Mouse (Mus musculus) hindbrain, postnatal 0 days (tissue): ENCODE results near the gene Rnf225. TPM values are rescaled to one million over a fixed set of nuclear protein-coding genes. Genes with fewer than 3 reads are reported as not detected.
"Not testable (repeated sequence)": the region's sequence is repeated elsewhere in the genome, so short reads cannot be mapped to it uniquely, and the experiment has no call there.

Experiments used
- ATAC-seq: fragments of 200-750 bp; cut with Nextera tagmentation; 2 replicates; pipeline ENCODE4 v1.8.0; 2017; ENCODE audit warnings: mild to moderate bottlenecking, moderate TSS enrichment, moderate library complexity
- DNase-seq: peaks from one replicate; pipeline ENCODE4 v3.0.0-alpha.2; 2015; ENCODE audit warnings: low spot score
- H3K27ac ChIP-seq: fragments of 300-500 bp; sonication (generic); 2 replicates; pipeline ENCODE4 v1.5.1; 2014; ENCODE audit warnings: mild to moderate bottlenecking
- H3K27me3 ChIP-seq: fragments of 300-500 bp; sonication (generic); 2 replicates; pipeline ENCODE4 v1.6.1; 2014; ENCODE audit warnings: low read length, mixed read lengths; ENCODE audit not compliant: insufficient read depth
- H3K36me3 ChIP-seq: fragments of 300-500 bp; sonication (generic); 2 replicates; pipeline ENCODE4 v1.6.1; 2014; ENCODE audit warnings: low read length, mixed read lengths; ENCODE audit not compliant: insufficient read depth
- H3K4me1 ChIP-seq: fragments of 300-500 bp; sonication (generic); 2 replicates; pipeline ENCODE4 v1.6.1; 2014; ENCODE audit warnings: antibody characterized with exemption, low read length, mixed read lengths; ENCODE audit not compliant: insufficient read depth
- H3K4me2 ChIP-seq: fragments of 300-500 bp; sonication (generic); 2 replicates; pipeline ENCODE4 v1.6.1; 2014; ENCODE audit warnings: low read depth, mild to moderate bottlenecking, low read length, moderate library complexity, mixed read lengths
- H3K4me3 ChIP-seq: fragments of 300-500 bp; sonication (generic); 2 replicates; pipeline ENCODE4 v1.5.1; 2014; ENCODE audit warnings: low read length
- H3K9ac ChIP-seq: fragments of 300-500 bp; sonication (generic); replicated peaks from 2 replicates; pipeline ENCODE4 v1.6.1; 2014; ENCODE audit warnings: mild to moderate bottlenecking, low read length, moderate library complexity, mixed read lengths
- H3K9me3 ChIP-seq: fragments of 300-500 bp; sonication (generic); 2 replicates; pipeline ENCODE4 v1.6.1; 2016; ENCODE audit warnings: low read length, mixed read lengths
- CTCF ChIP-seq: IDR thresholded peaks from 2 replicates; pipeline ENCODE4 v1.5.1; 2016; ENCODE audit warnings: antibody characterized with exemption, control low read depth, low read depth
- WGBS: fragments of 180-500 bp; shearing (Covaris S2); extraction: QIAGEN DNeasy Blood & Tissue Kit; methylation state at CpG from one replicate; pipeline ENCODE4 v1.1.7; 2014; 5-methylcytosine and 5-hydroxymethylcytosine counted together
- polyA plus RNA-seq: library from polyadenylated mRNA; unstranded; fragments of >200 nt; fragmentation: Nextera tagmentation; extraction: Ambion mirVana; gene quantifications from 2 replicates; pipeline ENCODE4 v1.2.1, GENCODE M21; 2015
- total RNA-seq: library from RNA; depleted of rRNA; stranded (reverse); fragments of >200 nt; gene quantifications from 2 replicates; pipeline ENCODE4 v1.2.3, GENCODE M21; 2014; rRNA removed

Rnf225 gene
- total RNA-seq (2.5 and 3.0 TPM in 2 replicates), polyA plus RNA-seq (1.1 TPM in 2 replicates)

GRCm38 (mm10) chr7:12927191-12927680, at the start of gene Rnf225:
Rnf225 (plus strand) TSS chr7:12927416.
- Histone ChIP-seq H3K4me3 (peak within 1 kb of the TSS; percentile 31), H3K27ac (no peak within 1 kb of the TSS), H3K9me3 (no peaks in the 10 kb centered on the region), H3K27me3 (no peaks in the 10 kb centered on the region), H3K9ac (peak within 1 kb of the TSS; percentile 43), H3K36me3 (peaks cover 32% of the 10 kb centered on the region), H3K4me1 (peaks cover 12% of the 10 kb centered on the region), H3K4me2 (peak within 1 kb of the TSS; percentile 58)
- ATAC-seq: no peak
- DNase-seq: no peak
- TF ChIP-seq CTCF: no peak
- 30% methylated on average over 8 of the region's 8 CpGs for WGBS

GRCm38 (mm10) chr7:12880036-12880435, 47.2 kb upstream of the Rnf225 start:
- Histone ChIP-seq H3K4me3 (peak overlapping the region; percentile 74; the same call in 1 of the 2 replicates), H3K9ac (no peak overlapping the region; the same call in 1 of the 2 replicates), H3K27ac (no peak overlapping the region; the same call in 1 of the 2 replicates), H3K36me3 (no peaks in the 10 kb centered on the region), H3K4me2 (peak overlapping the region; percentile 88), H3K4me1 (no peaks in the 10 kb centered on the region), H3K9me3 (no peaks in the 10 kb centered on the region), H3K27me3 (no peaks in the 10 kb centered on the region)
- TF ChIP-seq CTCF: no peak
- ATAC-seq (no peak), DNase-seq (no peak)

- H3K27me3 ChIP-seq, H3K4me1 ChIP-seq, DNase-seq, H3K36me3 ChIP-seq, H3K9me3 ChIP-seq: not testable (repeated sequence)
- Histone ChIP-seq H3K9ac (peak overlapping the region; percentile 66; the same call in 1 of the 2 replicates), H3K4me3 (peak overlapping the region; percentile 74), H3K4me2 (peak overlapping the region; percentile 88), H3K27ac (peak overlapping the region; percentile 59; the same call in 1 of the 2 replicates)
- WGBS: 41% methylated on average over 8 of the region's 8 CpGs
- ATAC-seq: peak; percentile 30; the same call in 1 of the 2 replicates
These were observed 46.7 kb upstream of the Rnf225 start for GRCm38 (mm10) chr7:12880497-12880896.

- H3K9ac ChIP-seq: peak within 1 kb of the TSS; percentile 66
- 1% methylated on average over 35 of the region's 35 CpGs for WGBS
- ATAC-seq (peak; percentile 99), DNase-seq (peak; percentile 98)
- H3K4me2 ChIP-seq: peak within 1 kb of the TSS; percentile 88
- H3K4me3 ChIP-seq: peak within 1 kb of the TSS; percentile 74
- H3K27ac ChIP-seq: peak within 1 kb of the TSS; percentile 59; the same call in 1 of the 2 replicates
- H3K36me3 ChIP-seq: peaks cover 9% of the 10 kb centered on the region
- TF ChIP-seq CTCF: peak; percentile 35; the same call in 1 of the 2 replicates
- H3K9me3 ChIP-seq: no peaks in the 10 kb centered on the region
- H3K4me1 ChIP-seq: no peaks in the 10 kb centered on the region
- H3K27me3 ChIP-seq: no peaks in the 10 kb centered on the region
These were observed 46.1 kb upstream of the Rnf225 start, which contains the start of gene Zfp128 for GRCm38 (mm10) chr7:12880911-12881660. Zfp128 (plus strand) TSS chr7:12881177.

GRCm38 (mm10) chr7:12886563-12887266, 40.5 kb upstream of the Rnf225 start:
- no peak for TF ChIP-seq CTCF

GRCm38 (mm10) chr7:12887585-12887984, 39.6 kb upstream of the Rnf225 start:
- H3K36me3 ChIP-seq: peaks cover 57% of the 10 kb centered on the region
- H3K27me3 ChIP-seq: no peaks in the 10 kb centered on the region
- no peaks in the 10 kb centered on the region for H3K4me1 ChIP-seq
- no peaks in the 10 kb centered on the region for H3K9me3 ChIP-seq
- no peak for TF ChIP-seq CTCF
- ATAC-seq (no peak), DNase-seq (no peak)
- no peak overlapping the region for H3K9ac ChIP-seq
- WGBS: 95% methylated on average over 5 of the region's 5 CpGs
- no peak overlapping the region for H3K4me2 ChIP-seq
- H3K4me3 ChIP-seq: no peak overlapping the region
- no peak overlapping the region for H3K27ac ChIP-seq

More at GRCm38 (mm10) chr7:12886563-12887266, 40.5 kb upstream of the Rnf225 start:
- DNase-seq (no peak), ATAC-seq (no peak)
- Histone ChIP-seq H3K9me3 (no peaks in the 10 kb centered on the region), H3K4me3 (no peak overlapping the region), H3K9ac (no peak overlapping the region), H3K36me3 (peaks cover 51% of the 10 kb centered on the region), H3K4me2 (no peak overlapping the region), H3K4me1 (no peaks in the 10 kb centered on the region), H3K27ac (no peak overlapping the region), H3K27me3 (no peaks in the 10 kb centered on the region)
- WGBS: 91% methylated on average over 12 of the region's 12 CpGs
